Mouse (Mus musculus) adrenal gland, adult 18-20 months (tissue): Measurements from ENCODE around the gene Gm28043. TPM values are rescaled to one million over a fixed set of nuclear protein-coding genes. Genes with fewer than 3 reads are reported as not detected.
"Not testable (repeated sequence)": the region's sequence is repeated elsewhere in the genome, so short reads cannot be mapped to it uniquely, and the experiment has no call there.

Experiments
- DNase-seq, 2 experiments: peaks; one replicate each; pipeline ENCODE4 v3.0.0; 2021 to 2022; ENCODE audit warnings: low spot score in 2 of 2
- long read RNA-seq, 2 experiments: library from polyadenylated mRNA; stranded (forward); transcript quantifications; one replicate each; pipeline ENCODE4 v2.0.0; 2021
- total RNA-seq, 2 experiments: library from RNA; stranded (reverse); gene quantifications; 1 replicate in 1 of 2; 2 replicates in 1 of 2; pipeline ENCODE4 v1.2.3; 2021

The Gm28043 gene
- 1 to 10 TPM; 2.3 to 3.0 TPM for total RNA-seq
- long read RNA-seq, experiment 1, partial matches to known transcripts = 0 of 2 reads
- long read RNA-seq, experiment 1, other reads (novel, unspliced or antisense) = 2 of 2 reads
- long read RNA-seq, experiment 2, partial matches to known transcripts = 1 of 4 reads
- long read RNA-seq, experiment 2, other reads (novel, unspliced or antisense) = 3 of 4 reads

- DNase-seq = peak; percentile 95 to 96
Observed at GRCm38 (mm10) chr17:29614115-29615023, at the start of gene Gm28043, which contains the start of gene Rnf8. Gene Gm28043, plus strand, starts transcription at chr17:29614876. Gene Rnf8, plus strand, starts transcription at chr17:29614790.

- DNase-seq = no peak
Observed at GRCm38 (mm10) chr17:29565521-29565920, 49.2 kb upstream of the Gm28043 start.

- DNase-seq = peak in 1 of 2 experiments; percentile 10
Observed at GRCm38 (mm10) chr17:29568435-29568834, 46.2 kb upstream of the Gm28043 start.

- DNase-seq = no peak
Observed at GRCm38 (mm10) chr17:29569831-29570230, 44.8 kb upstream of the Gm28043 start.

GRCm38 (mm10) chr17:29579579-29580126 is 35.0 kb upstream of the Gm28043 start:
- no peak for DNase-seq

- no peak for DNase-seq
Observed at GRCm38 (mm10) chr17:29583569-29583968, 31.1 kb upstream of the Gm28043 start.

- no peak for DNase-seq
Observed at GRCm38 (mm10) chr17:29584306-29584705, 30.4 kb upstream of the Gm28043 start.

- DNase-seq = no peak
Observed at GRCm38 (mm10) chr17:29584737-29585136, 29.9 kb upstream of the Gm28043 start.

- no peak for DNase-seq
Observed at GRCm38 (mm10) chr17:29585446-29585845, 29.2 kb upstream of the Gm28043 start.

GRCm38 (mm10) chr17:29586921-29587320 is 27.8 kb upstream of the Gm28043 start:
- DNase-seq = no peak

- DNase-seq = no peak
Observed at GRCm38 (mm10) chr17:29589221-29589898, 25.3 kb upstream of the Gm28043 start.

GRCm38 (mm10) chr17:29595891-29596770 is 18.5 kb upstream of the Gm28043 start:
- no peak for DNase-seq

- DNase-seq = no peak
Observed at GRCm38 (mm10) chr17:29596771-29597132, 17.9 kb upstream of the Gm28043 start.

GRCm38 (mm10) chr17:29599051-29599450 is 15.6 kb upstream of the Gm28043 start:
- DNase-seq = no peak

GRCm38 (mm10) chr17:29599537-29599936 is 15.1 kb upstream of the Gm28043 start:
- DNase-seq = no peak

GRCm38 (mm10) chr17:29601391-29601790 is 13.3 kb upstream of the Gm28043 start:
- peak in 1 of 2 experiments; percentile 31 for DNase-seq

GRCm38 (mm10) chr17:29603283-29603682 is 11.4 kb upstream of the Gm28043 start:
- DNase-seq = peak; percentile 82 to 88

GRCm38 (mm10) chr17:29613453-29613852 is 1.2 kb upstream of the Gm28043 start:
- DNase-seq = not testable (repeated sequence)

- DNase-seq = no peak
Observed at GRCm38 (mm10) chr17:29615024-29615551, 412 bp downstream of the Gm28043 start.

- DNase-seq = peak in 1 of 2 experiments; percentile 22
Observed at GRCm38 (mm10) chr17:29615616-29616015, 940 bp downstream of the Gm28043 start.
